Mouse (Mus musculus) liver, embryonic 14.5 days (tissue): ENCODE results near the gene Scarb1.

Experiments used
- CTCF ChIP-seq: IDR thresholded peaks from 2 replicates; pipeline ENCODE4 v1.5.1; 2016; ENCODE audit warnings: antibody characterized with exemption, low read depth, control low read depth
- EP300 ChIP-seq: IDR thresholded peaks from 2 replicates; pipeline ENCODE4 v1.6.1; 2016; ENCODE audit warnings: antibody characterized with exemption, low read depth

DNA sequence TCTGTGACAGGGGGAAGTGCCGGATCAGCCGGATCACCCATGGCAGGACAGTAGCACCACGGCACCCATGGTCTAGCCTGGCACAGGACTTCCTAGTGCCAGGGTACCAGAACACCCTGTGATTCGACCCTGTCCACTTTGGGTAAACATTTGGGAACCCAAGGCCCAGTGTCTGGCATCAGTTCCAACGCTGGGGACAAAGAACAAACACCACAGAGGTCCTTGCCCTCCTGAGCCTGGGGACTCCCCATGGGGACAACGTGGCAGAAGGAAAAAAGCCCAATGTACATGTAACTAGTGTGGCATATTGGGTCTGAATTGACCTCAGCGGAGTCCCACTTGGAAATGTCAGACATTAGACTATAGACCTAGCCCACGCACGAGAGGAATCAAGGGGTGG is 10.7 kb downstream of the Scarb1 start:
- TF ChIP-seq CTCF (no peak), EP300 (no peak)
